Mouse (Mus musculus): ENCODE results near the gene Gm20458.

- TF ChIP-seq CTCF (IDR thresholded peaks at IDR 0.05; ENCODE audit: insufficient read depth, low read depth, low read length) (no peak), POLR2A (IDR thresholded peaks at IDR 0.05; ENCODE audit: insufficient read depth, low read depth, low read length) (peak; percentile 31; the same call in 1 of the 2 replicates)
Observed at GRCm38 (mm10) chr2:164443051-164443437, 17.7 kb upstream of the Gm20458 start.

Measured in olfactory bulb, adult 2 months (tissue).